Mouse (Mus musculus) lung, postnatal 4 days (tissue): Measurements from ENCODE around the gene Efna5.

Source experiments
- DNase-seq, 2 experiments: peaks; one replicate each; pipeline ENCODE4 v3.0.0; 2021

The Efna5 gene

DNA sequence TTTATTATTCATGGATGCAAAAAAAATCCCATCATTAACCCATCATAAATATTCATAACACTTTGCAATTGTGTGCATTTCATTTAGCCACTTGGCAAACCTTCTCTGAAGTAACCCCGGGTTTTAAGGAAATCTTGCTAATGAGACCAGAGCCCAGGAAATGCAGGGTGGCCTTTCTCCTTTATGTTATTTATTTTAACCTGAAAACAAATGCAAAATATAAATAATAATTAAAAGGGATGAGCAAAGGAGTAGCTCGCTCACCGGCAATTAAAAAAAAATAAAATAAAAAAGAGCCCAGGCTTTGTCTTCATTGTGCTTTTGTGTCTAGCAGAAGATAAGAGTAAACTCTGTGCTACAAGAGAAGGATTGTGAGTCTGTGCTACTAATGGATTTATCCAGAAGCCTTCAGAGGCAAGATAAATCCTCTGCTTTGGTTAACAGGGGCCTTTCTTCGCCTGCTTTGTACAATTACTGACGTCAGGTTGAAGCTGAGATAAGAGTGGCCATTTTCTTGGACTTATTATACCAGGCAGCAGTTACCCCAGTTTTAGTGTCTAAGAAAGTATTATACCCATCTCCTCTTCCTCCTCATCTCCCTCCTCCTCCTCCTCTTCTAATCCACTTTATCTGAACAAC, 288.6 kb downstream of the Efna5 start:
- no peak for DNase-seq

- no peak for DNase-seq
These were observed 289.3 kb downstream of the Efna5 start for GRCm38 (mm10) chr17:62591581-62592435.

- DNase-seq: no peak
These were observed 290.2 kb downstream of the Efna5 start for GRCm38 (mm10) chr17:62590685-62591460.

- DNase-seq: no peak
These were observed 301.0 kb downstream of the Efna5 start for GRCm38 (mm10) chr17:62580127-62580526.

GRCm38 (mm10) chr17:62579618-62580017, 301.5 kb downstream of the Efna5 start:
- DNase-seq: no peak

- no peak for DNase-seq
These were observed 306.4 kb downstream of the Efna5 start for GRCm38 (mm10) chr17:62574499-62575265.

GRCm38 (mm10) chr17:62570101-62570500, 311.0 kb downstream of the Efna5 start:
- DNase-seq: no peak

DNA sequence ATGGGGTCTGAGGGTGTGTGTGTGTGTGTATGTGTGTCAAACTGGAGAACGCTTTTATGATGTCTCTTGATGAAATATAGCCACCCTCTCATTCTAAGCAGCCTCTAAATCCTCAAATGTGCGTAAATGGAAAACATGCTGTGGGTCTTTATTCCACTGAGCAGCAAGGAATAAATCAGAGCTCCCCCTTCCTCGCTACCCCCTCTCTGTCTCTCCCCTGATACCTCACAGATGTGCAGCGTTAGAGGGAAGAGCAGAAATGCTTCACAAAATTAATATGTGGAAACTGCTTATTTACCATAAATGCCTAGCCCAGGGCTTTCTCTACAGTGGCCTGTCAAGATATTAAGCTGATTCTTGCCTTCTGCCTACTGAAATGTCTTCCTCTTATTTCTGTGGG, 313.1 kb downstream of the Efna5 start:
- no peak for DNase-seq

- DNase-seq: no peak
These were observed 315.5 kb downstream of the Efna5 start for GRCm38 (mm10) chr17:62565632-62566031.

DNA sequence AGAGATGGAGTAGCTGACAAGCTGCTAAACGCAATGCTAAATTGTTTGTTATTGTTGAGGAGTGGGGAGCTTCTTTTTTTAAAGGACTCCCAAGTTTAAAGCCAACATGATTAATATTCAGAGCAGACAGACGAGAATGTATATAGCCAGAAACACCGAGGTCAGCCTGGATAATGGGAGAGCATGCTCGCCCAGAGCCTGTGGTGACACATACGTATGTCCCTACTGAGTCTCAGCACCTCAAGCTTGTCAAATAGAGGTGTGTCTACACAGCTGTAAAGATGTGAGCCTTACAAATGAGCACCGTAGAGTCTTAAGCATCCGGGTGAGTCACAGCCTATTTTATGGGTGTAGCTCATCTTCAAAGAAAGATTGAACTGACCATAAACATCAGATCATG, 318.7 kb downstream of the Efna5 start:
- DNase-seq: no peak

GRCm38 (mm10) chr17:62557215-62557614, 323.9 kb downstream of the Efna5 start:
- no peak for DNase-seq
